Mouse (Mus musculus): ENCODE measurements at regions not wholly inside any gene's neighbourhood (a gene's known extent, or its start where the extent isn't known, plus 50 kb on each side); places are given as distances from the start of the nearest gene placed in this dataset.

DNA sequence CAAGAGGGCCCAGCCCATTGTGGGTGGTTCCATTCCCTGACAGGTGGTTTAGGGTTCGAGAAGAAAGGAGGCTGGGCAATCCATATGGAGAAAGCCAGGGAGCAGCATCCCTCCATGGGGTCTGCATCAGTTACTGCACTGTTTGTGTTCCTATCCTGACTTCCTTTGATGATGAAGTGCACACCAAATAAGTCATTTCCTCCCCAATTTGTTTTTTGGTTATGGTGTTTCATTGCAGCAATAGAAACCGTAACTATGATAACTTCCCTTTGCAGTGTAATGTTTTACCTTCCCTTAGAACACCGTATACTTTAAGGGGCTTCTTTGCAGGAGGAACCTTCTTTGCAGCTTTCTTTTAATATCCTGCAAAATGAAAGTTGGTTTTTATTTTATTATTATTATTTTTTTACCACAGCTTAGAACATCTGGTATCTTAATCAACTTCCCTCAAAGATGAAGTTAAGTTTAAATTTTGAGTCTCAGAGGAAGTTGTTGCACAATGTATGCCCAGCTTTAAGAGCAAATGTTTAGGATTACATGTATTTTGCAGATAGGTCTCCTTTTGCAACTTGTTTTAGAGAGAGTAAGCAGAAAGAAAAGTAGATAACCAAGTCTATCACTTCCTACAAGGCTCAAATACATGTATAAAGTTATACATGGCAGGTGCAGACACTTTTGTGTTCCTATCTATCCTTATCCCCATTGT, 1059.1 kb downstream of the Diaph2 start:
- DNase-seq (ENCODE audit: low spot score in 2 of 2), result no peak

DNA sequence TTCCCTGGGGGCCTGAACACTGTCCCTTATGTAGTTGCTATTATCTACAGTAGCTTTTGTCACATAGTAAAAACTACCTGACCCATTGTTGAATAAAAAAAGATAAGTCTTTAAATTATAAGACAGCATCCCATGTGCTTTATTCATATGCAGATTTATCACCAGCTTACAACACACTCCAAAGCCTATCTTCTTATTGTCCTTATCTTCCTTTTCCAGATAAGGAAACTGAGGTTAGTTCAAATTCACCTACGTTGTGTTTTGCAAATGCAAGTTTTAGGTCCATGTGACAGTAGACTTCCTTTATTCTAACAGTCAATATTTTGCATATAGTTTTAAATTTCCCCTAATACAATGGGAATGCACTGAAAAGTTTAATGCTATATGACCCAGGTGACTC, 1069.4 kb downstream of the Diaph2 start:
- no peak for DNase-seq (ENCODE audit: low spot score in 2 of 2)

DNA sequence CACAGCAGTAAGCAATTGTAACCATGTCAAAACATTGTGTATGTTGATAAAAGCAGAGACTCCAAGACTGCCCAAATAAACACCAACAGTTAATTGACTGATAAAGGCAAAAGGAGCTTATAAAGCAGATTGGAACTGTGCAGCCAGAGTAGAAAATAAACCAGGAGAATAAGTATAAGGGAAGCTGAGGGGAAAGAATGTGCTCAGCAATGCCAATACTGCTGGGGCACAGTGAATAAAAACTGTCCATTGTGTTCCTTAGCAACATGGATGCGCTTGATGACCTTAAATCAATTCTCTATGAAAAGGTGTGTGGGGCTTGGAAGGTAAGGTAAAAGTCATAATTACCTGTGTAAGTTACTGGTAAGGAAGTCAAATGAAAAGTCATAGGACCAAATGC, 1070.2 kb downstream of the Diaph2 start:
- no peak for DNase-seq (ENCODE audit: low spot score in 2 of 2)

DNA sequence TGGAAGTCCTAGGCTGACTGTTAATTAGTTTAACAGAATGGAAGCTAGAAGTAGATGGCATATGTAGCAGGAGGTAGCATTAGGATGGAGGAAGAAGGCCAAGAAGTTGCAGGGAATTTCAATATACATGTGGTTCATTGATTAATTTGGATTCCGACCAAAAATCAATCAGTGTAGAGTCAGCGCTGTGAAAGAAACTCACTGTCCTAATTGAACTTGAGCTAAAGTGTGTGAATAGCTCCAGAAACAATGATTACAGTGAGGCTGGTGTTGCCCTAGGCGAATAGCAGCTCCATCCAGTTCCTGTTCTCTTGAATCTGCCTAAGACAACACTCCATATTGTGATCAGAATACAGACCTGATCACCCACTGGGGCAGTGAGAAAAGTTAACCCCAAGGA, 1070.6 kb downstream of the Diaph2 start:
- peak in 1 of 2 experiments; percentile 16 for DNase-seq (ENCODE audit: low spot score in 2 of 2)

DNA sequence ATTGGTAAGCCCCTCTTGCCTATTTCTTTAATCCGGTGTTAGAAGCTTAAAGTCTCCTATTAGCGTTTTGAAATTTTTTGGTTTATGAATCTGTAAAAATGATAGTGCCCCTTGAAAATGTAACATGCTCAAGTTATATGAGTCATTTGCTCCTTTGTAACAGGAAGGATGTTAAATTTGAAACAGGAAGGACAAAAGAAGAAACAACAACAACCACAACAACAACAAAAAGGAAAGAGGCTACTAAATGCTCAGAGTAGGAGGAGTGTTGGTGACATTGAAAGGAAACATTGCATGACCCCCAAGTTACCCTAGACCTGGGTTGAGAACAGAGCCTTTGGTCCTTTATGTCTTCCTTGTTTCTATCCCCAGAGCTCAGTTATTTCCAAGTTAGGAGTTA, 1074.4 kb downstream of the Diaph2 start:
- DNase-seq (ENCODE audit: low spot score in 2 of 2), result no peak

DNA sequence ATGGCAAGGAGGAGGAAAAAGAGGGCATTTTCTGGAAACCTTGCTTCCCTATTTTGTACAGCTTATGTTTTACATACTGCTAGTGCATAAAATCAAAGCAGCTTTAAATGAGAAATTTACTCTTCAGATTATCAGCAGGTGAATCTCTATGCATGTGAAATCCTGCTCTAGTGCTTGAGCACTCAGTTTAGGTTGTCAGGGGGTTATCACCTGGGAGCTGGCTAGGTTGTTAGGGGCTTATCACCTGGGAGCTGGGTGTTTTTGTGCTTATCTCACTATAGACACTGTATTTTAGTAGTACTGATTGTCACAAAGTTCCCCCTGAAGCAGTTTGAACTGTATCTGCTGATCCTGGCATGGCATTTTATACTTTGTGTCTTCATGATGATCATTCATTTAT, 1086.3 kb downstream of the Diaph2 start:
- DNase-seq (ENCODE audit: low spot score in 2 of 2), result no peak

DNA sequence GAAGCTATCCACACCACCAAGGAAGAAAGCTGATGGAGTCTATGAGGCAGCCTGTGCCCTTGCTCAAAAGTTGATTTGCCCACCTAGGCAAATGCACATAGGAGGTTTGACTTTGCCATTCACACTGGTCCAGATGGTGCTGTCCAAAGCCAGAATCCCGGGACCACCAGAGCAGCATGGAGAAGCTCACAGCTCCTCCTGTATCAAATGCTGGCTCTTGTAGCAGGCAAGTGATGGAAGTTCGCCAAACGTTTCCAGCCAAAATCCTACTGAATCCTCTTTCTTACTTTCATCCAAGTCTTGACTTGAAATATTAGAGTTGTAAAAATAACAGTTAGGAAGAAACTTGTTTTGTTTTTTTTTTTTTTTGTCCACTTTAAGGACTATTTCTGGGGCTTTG, 1093.6 kb downstream of the Diaph2 start:
- peak; percentile 21 to 33 for DNase-seq (ENCODE audit: low spot score in 2 of 2)

DNA sequence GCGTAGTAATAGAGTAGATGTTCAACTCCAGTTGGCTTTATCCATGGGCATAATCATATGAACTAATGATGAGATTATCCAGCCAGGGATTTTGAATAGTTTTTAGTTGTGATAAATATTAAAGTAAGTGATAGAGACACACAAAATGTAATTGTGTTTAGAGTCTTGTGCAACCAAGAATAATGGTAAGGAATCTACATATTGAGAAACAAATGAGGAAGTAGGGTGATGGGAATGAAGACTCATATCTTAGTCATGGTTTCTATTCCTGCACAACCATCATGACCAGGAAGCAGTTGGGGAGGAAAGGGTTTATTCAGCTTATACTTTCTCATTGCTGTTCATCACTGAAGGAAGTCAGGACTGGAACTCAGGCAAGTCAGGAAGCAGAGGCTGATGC, 1117.0 kb downstream of the Diaph2 start:
- no peak for DNase-seq (ENCODE audit: low spot score in 2 of 2)

DNA sequence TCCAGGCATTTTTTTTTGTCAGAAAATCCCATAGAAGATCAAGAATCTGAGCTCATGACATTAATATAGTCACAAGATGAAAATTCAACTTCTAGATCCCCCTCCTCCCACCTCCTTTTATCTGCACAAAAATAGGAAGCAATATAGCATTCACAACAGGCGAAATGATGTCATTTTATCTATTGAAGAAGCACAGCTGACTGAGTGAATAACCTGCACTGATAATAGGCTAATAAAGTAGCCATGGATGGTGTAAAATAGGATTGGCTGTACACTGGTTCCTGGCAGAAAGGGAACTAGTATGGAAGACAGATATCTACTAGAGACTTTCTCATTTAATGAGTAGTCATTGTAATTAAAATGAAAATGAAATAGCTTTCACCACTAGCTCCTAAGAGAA, 1124.6 kb downstream of the Diaph2 start:
- DNase-seq (ENCODE audit: low spot score in 2 of 2), result no peak

DNA sequence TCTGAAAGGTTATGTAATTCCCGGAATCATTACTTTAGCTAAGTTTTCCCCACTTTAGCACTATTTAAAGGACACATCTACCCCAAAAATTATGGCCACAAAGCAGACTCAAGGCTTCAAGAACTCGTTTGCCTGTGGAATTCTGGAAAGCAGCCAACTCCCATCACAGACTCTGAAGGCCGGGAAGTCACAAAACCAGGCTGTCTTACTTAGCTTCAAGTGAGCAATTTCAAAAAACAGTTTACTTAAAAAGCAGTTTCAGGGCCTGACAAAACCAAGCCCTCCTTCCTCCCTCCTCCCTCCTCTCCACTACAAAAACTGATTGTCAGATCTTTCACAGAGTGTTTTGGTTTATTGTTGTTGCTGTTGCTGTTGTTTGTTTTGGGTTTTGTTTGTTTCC, 1125.7 kb downstream of the Diaph2 start:
- DNase-seq (ENCODE audit: low spot score in 2 of 2), result peak; percentile 15 to 17

DNA sequence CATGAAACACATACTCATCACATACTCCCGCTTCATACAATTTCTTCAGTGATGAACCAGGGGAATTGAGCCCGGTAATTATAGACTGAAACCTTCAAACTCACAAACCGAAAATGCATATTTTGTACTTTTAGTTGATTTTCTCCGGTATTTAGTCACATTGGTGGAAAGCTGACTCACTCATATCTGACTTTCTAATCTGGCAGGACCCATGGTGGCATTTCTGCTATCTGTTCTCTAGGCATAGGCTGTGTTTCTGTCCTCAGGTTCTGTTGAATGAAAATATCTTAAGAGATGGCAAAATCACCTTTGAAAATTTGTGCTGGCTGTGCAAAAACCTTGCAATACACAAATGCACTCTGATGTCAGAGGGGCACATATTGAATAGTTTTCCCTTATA, 1126.6 kb downstream of the Diaph2 start:
- DNase-seq (ENCODE audit: low spot score in 2 of 2), result no peak
